Mouse (Mus musculus) MEL (cell line): ENCODE data around the gene Sult5a1. TPM values are rescaled to one million over a fixed set of nuclear protein-coding genes. Genes with fewer than 3 reads are reported as not detected.
"Not testable (repeated sequence)": the region's sequence is repeated elsewhere in the genome, so short reads cannot be mapped to it uniquely, and the experiment has no call there.

ENCODE experiments used
- DNase-seq: peaks from one replicate; pipeline ENCODE4 v3.0.0; 2011; ENCODE audit warnings: low read depth, low spot score
- H3K27ac ChIP-seq: 2 replicates; pipeline ENCODE4 v1.5.1; 2012; ENCODE audit warnings: low read depth, mild to moderate bottlenecking, control low read depth, low read length, moderate library complexity; ENCODE audit not compliant: control insufficient read depth
- H3K27me3 ChIP-seq, 2 experiments: fragments of 150-350 bp in 1 of 2; sonication (generic) in 1 of 2; 2 replicates each; pipeline ENCODE4 v1.6.1; 2012; ENCODE audit warnings: low read length in 2 of 2, mild to moderate bottlenecking in 2 of 2, improper control_type of control experiment in 1 of 2, moderate library complexity in 1 of 2; ENCODE audit not compliant: insufficient read depth in 2 of 2, control insufficient read depth in 1 of 2
- H3K36me3 ChIP-seq, 2 experiments: 2 replicates each; pipeline ENCODE4 v1.6.1; 2012 to 2014; ENCODE audit warnings: low read length in 2 of 2, improper control_type of control experiment in 1 of 2, inconsistent platforms in 1 of 2, mild to moderate bottlenecking in 1 of 2; ENCODE audit not compliant: insufficient read depth in 2 of 2, control insufficient read depth in 1 of 2
- H3K4me1 ChIP-seq, 2 experiments: fragments of 150-350 bp in 1 of 2; sonication (generic) in 1 of 2; 2 replicates each; pipeline ENCODE4 v1.6.1; 2012; ENCODE audit warnings: low read length in 2 of 2, improper control_type of control experiment in 1 of 2, mild to moderate bottlenecking in 1 of 2; ENCODE audit not compliant: insufficient read depth in 2 of 2, control insufficient read depth in 1 of 2
- H3K4me3 ChIP-seq, 2 experiments: fragments of 150-350 bp in 1 of 2; sonication (generic) in 1 of 2; 2 replicates each; pipeline ENCODE4 v1.5.1; 2012; ENCODE audit warnings: low read depth in 2 of 2, low read length in 2 of 2, mild to moderate bottlenecking in 2 of 2, moderate library complexity in 2 of 2, control low read depth in 1 of 2, improper control_type of control experiment in 1 of 2; ENCODE audit not compliant: control insufficient read depth in 1 of 2, insufficient read depth in 1 of 2
- H3K79me2 ChIP-seq: 2 replicates; pipeline ENCODE4 v1.6.1; 2012; ENCODE audit warnings: mild to moderate bottlenecking, low read length, moderate library complexity; ENCODE audit not compliant: control insufficient read depth, poor library complexity, insufficient read depth
- H3K9ac ChIP-seq: 2 replicates; pipeline ENCODE4 v1.6.1; 2012; ENCODE audit warnings: low read depth, mild to moderate bottlenecking, control low read depth, low read length, moderate library complexity; ENCODE audit not compliant: control insufficient read depth, poor library complexity, severe bottlenecking
- H3K9me3 ChIP-seq: fragments of 150-350 bp; sonication (generic); replicated peaks from 2 replicates; pipeline ENCODE4 v1.6.1; 2012; ENCODE audit warnings: mild to moderate bottlenecking, low read length, improper control_type of control experiment, moderate library complexity; ENCODE audit not compliant: insufficient read depth
- BHLHE40 ChIP-seq: IDR thresholded peaks from 2 replicates; pipeline ENCODE4 v1.6.1; 2012; ENCODE audit warnings: low read depth, mild to moderate bottlenecking, inconsistent platforms, low read length, improper control_type of control experiment, borderline replicate concordance
- CHD1 ChIP-seq: IDR thresholded peaks from 2 replicates; pipeline ENCODE4 v1.6.1; 2012; ENCODE audit warnings: low read depth, mild to moderate bottlenecking, inconsistent platforms, low read length, improper control_type of control experiment
- E2F4 ChIP-seq: IDR thresholded peaks from 2 replicates; pipeline ENCODE4 v1.6.1; 2011; ENCODE audit warnings: low read depth, low read length, improper control_type of control experiment, borderline replicate concordance
- ELF1 ChIP-seq: IDR thresholded peaks from 2 replicates; pipeline ENCODE4 v1.6.1; 2014; ENCODE audit warnings: low read depth, mild to moderate bottlenecking, inconsistent platforms, low read length, improper control_type of control experiment, moderate library complexity
- GATA1 ChIP-seq: IDR thresholded peaks from 2 replicates; pipeline ENCODE4 v1.6.1; 2011; ENCODE audit warnings: low read depth, low read length, improper control_type of control experiment
- HCFC1 ChIP-seq: IDR thresholded peaks from 2 replicates; pipeline ENCODE4 v1.6.1; 2012; ENCODE audit warnings: low read depth, mild to moderate bottlenecking, inconsistent platforms, low read length, improper control_type of control experiment, moderate library complexity
- JUND ChIP-seq: IDR thresholded peaks from 2 replicates; pipeline ENCODE4 v1.6.1; 2011; ENCODE audit warnings: low read depth, mild to moderate bottlenecking, improper control_type of control experiment, low read length
- NELFE ChIP-seq: IDR thresholded peaks from 2 replicates; pipeline ENCODE4 v1.6.1; 2011; ENCODE audit warnings: low read depth, low read length, improper control_type of control experiment
- NRF1 ChIP-seq: IDR thresholded peaks from 2 replicates; pipeline ENCODE4 v1.6.1; 2014; ENCODE audit warnings: low read depth, mild to moderate bottlenecking, inconsistent platforms, low read length, improper control_type of control experiment, moderate library complexity; ENCODE audit not compliant: poor library complexity, insufficient read depth, severe bottlenecking
- POLR2A ChIP-seq, 2 experiments: IDR thresholded peaks; 2 replicates each; pipeline ENCODE4 v1.6.1; 2011 to 2012; ENCODE audit warnings: low read length in 2 of 2, mild to moderate bottlenecking in 2 of 2, control low read depth in 1 of 2, improper control_type of control experiment in 1 of 2, low read depth in 1 of 2, moderate library complexity in 1 of 2; ENCODE audit not compliant: control insufficient read depth in 1 of 2, insufficient read depth in 1 of 2, poor library complexity in 1 of 2
- USF1 ChIP-seq: IDR thresholded peaks from 2 replicates; pipeline ENCODE4 v1.6.1; 2014; ENCODE audit warnings: low read depth, mild to moderate bottlenecking, inconsistent platforms, low read length, improper control_type of control experiment, moderate library complexity
- polyA plus RNA-seq, 2 experiments: library from polyadenylated mRNA; stranded (reverse) in 1 of 2; unstranded in 1 of 2; fragments of >175 nt in 1 of 2; fragments of >200 nt in 1 of 2; gene quantifications; 2 replicates each; pipeline versions ENCODE4 v1.2.1 to v1.2.4; 2012; ENCODE audit warnings: low replicate concordance in 2 of 2, low read depth in 1 of 2; ENCODE audit not compliant: insufficient read length in 2 of 2, insufficient read depth in 1 of 2, missing spikeins in 1 of 2
- total RNA-seq: library from RNA; depleted of rRNA; stranded (reverse); fragments of 300-350 nt; gene quantifications from 2 replicates; pipeline ENCODE4 v1.2.3, GENCODE M21; 2012

Sult5a1 gene
- total and polyA plus RNA-seq, 3 experiments = 0.15 TPM; not detected in 2

- peak; percentile 50 for DNase-seq
- Histone ChIP-seq H3K9me3 (no peaks in the 10 kb centered on the region), H3K79me2 (peaks cover 26% of the 10 kb centered on the region), H3K9ac (peak overlapping the region; percentile 92), H3K4me3 (peak overlapping the region; percentile 74 to 81), H3K27me3 (no peaks in the 10 kb centered on the region), H3K36me3 (peaks cover 13 to 15% of the 10 kb centered on the region in 2 experiments), H3K4me1 (peaks cover 0 to 8% of the 10 kb centered on the region in 2 experiments; a peak in 1 of 4 replicates), H3K27ac (peak overlapping the region; percentile 72)
- TF ChIP-seq E2F4 = no peak
- TF ChIP-seq CHD1 = 0 out of 2 replicates have a peak, but pooled peaks have one; percentile 10
- TF ChIP-seq USF1 = no peak
- TF ChIP-seq POLR2A (IDR thresholded peaks at IDR 0.05; ENCODE audit: control insufficient read depth in 1 of 2, insufficient read depth in 1 of 2, low read depth in 1 of 2, low read length in 2 of 2, poor library complexity in 1 of 2) = peak in 1 of 2 experiments; percentile 18; a peak in 1 of 4 replicates
- TF ChIP-seq ELF1 = no peak
- no peak for TF ChIP-seq GATA1
- no peak for TF ChIP-seq BHLHE40
- TF ChIP-seq JUND = no peak
- TF ChIP-seq HCFC1 = no peak
These were observed 53.9 kb downstream of the Sult5a1 start for GRCm38 (mm10) chr8:123104046-123104767.

- Histone ChIP-seq H3K4me1 (peaks cover 0 to 8% of the 10 kb centered on the region in 2 experiments; a peak in 1 of 4 replicates), H3K36me3 (peaks cover 13 to 15% of the 10 kb centered on the region in 2 experiments), H3K4me3 (peak overlapping the region; percentile 74 to 81), H3K27ac (peak overlapping the region; percentile 72), H3K9me3 (no peaks in the 10 kb centered on the region), H3K79me2 (peaks cover 26% of the 10 kb centered on the region)
- DNase-seq = no peak
- TF ChIP-seq CHD1 (peak; percentile 39; the same call in 1 of the 2 replicates), NELFE (0 out of 2 replicates have a peak, but pooled peaks have one; percentile 28), NRF1 (no peak)
- TF ChIP-seq, all 39 proteins: peak for 2
- H3K27me3 ChIP-seq = no peaks in the 10 kb centered on the region
- H3K9ac ChIP-seq = peak overlapping the region; percentile 92
These were observed 54.8 kb downstream of the Sult5a1 start for GRCm38 (mm10) chr8:123103285-123103684.

GRCm38 (mm10) chr8:123102855-123103254 is 55.3 kb downstream of the Sult5a1 start:
- peak; percentile 40 for DNase-seq
- Histone ChIP-seq H3K36me3 (peaks cover 13 to 15% of the 10 kb centered on the region in 2 experiments), H3K27ac (peak overlapping the region; percentile 72), H3K79me2 (peaks cover 26% of the 10 kb centered on the region), H3K4me3 (peak overlapping the region; percentile 74 to 81), H3K9ac (peak overlapping the region; percentile 92)
- H3K4me1 ChIP-seq, H3K27me3 ChIP-seq, H3K9me3 ChIP-seq: not testable (repeated sequence)
